Mouse (Mus musculus) bone marrow macrophage, adult 2 months (primary cell): Measurements from ENCODE around the gene Kctd15.

Experiments
- CTCF ChIP-seq: IDR thresholded peaks from 2 replicates; pipeline ENCODE4 v1.5.1; 2012; ENCODE audit warnings: low read depth, mild to moderate bottlenecking, low read length, moderate library complexity
- POLR2A ChIP-seq: IDR thresholded peaks from 2 replicates; pipeline ENCODE4 v1.6.1; 2012; ENCODE audit warnings: mild to moderate bottlenecking, low read depth, low read length, borderline replicate concordance

GRCm38 (mm10) chr7:34653731-34654440, 2.6 kb downstream of the Kctd15 start:
- TF ChIP-seq CTCF (no peak), POLR2A (no peak)
